Comparison of ENCODE assay signal across 8 mouse cellular contexts in genomic region chr15:6299554-6299953, GRCm38 (mm10). TPM values are rescaled to one million over a fixed set of nuclear protein-coding genes. Genes with fewer than 3 reads are reported as not detected.
DNase-seq lines count a peak whose midpoint lies in the region; ATAC-seq and TF ChIP-seq lines count a peak whose summit lies in the region.

Gene Dab2, plus strand, starts transcription at chr15:6299788.

- H3K9ac ChIP-seq in ES-E14 (ENCODE audit: insufficient read depth, low read depth, low read length, poor library complexity, severe bottlenecking) = no peak within 1 kb of the TSS
- H3K9ac ChIP-seq in intestine, embryonic 16.5 days (ENCODE audit: low read depth, low read length) = no peak within 1 kb of the TSS
- H3K9ac ChIP-seq in midbrain, embryonic 14.5 days (replicated peaks; ENCODE audit: low read length) = no peak within 1 kb of the TSS

- WGBS in intestine, embryonic 16.5 days = 88% methylated on average over 3 of the region's 3 CpGs
- WGBS in midbrain, embryonic 14.5 days = 64% methylated on average over 3 of the region's 3 CpGs

- TF ChIP-seq CTCF in C2C12 (IDR thresholded peaks at IDR 0.05; ENCODE audit: control insufficient read depth, insufficient read depth, insufficient read length) = no peak

- no peak within 1 kb of the TSS for H3ac ChIP-seq in C2C12 (ENCODE audit: control insufficient read depth, insufficient read length, low read depth)

- H3K27me3 ChIP-seq in C2C12 (ENCODE audit: control insufficient read depth, insufficient read depth, insufficient read length) = no peaks in the 10 kb centered on the region
- H3K27me3 ChIP-seq in intestine, embryonic 16.5 days (replicated peaks; ENCODE audit: control insufficient read depth, insufficient read depth, low read length) = no peaks in the 10 kb centered on the region
- no peaks in the 10 kb centered on the region for H3K27me3 ChIP-seq in midbrain, embryonic 14.5 days (ENCODE audit: control insufficient read depth, insufficient read depth, low read length)

- intact Hi-C loops in gastrocnemius, postnatal 14 days (cut with DNase I; ENCODE audit: low total_unique reads) = no loop called here

- H3K79me3 ChIP-seq in C2C12 (ENCODE audit: low read depth) = no peaks in the 10 kb centered on the region

- no peak for DNase-seq in ES-E14 (ENCODE audit: low read depth, low spot score)
- no peak for DNase-seq in gastrocnemius, postnatal 14 days
- DNase-seq in midbrain, embryonic 14.5 days = no peak
- DNase-seq in right cerebral cortex, postnatal 25 days = no peak
- DNase-seq in B cell, adult 2 months = no peak
- no peak for DNase-seq in thymus, postnatal 36 days

- no peak within 1 kb of the TSS for H3K27ac ChIP-seq in ES-E14 (ENCODE audit: insufficient read depth, low read depth, low read length, poor library complexity, severe bottlenecking)
- H3K27ac ChIP-seq in intestine, embryonic 16.5 days (ENCODE audit: low read length) = no peak within 1 kb of the TSS
- H3K27ac ChIP-seq in midbrain, embryonic 14.5 days (replicated peaks; ENCODE audit: low read depth, low read length) = no peak within 1 kb of the TSS

- H3K36me3 ChIP-seq in C2C12 (ENCODE audit: control insufficient read depth, insufficient read depth) = no peaks in the 10 kb centered on the region
- no peaks in the 10 kb centered on the region for H3K36me3 ChIP-seq in ES-E14 (ENCODE audit: control insufficient read depth, insufficient read depth, low read length, poor library complexity, severe bottlenecking)
- no peaks in the 10 kb centered on the region for H3K36me3 ChIP-seq in intestine, embryonic 16.5 days (ENCODE audit: control insufficient read depth, insufficient read depth, low read length)
- H3K36me3 ChIP-seq in midbrain, embryonic 14.5 days (ENCODE audit: control insufficient read depth, insufficient read depth, low read length) = no peaks in the 10 kb centered on the region

- H3K79me2 ChIP-seq in C2C12 (ENCODE audit: control insufficient read depth, insufficient read depth) = no peaks in the 10 kb centered on the region

- in situ Hi-C loops in ES-E14 (cut with MboI; ENCODE audit: low sequenced_read_pairs in 2 of 2, unreplicated experiment in 2 of 2) = no loop called here

- H3K4me3 ChIP-seq in C2C12 (ENCODE audit: insufficient read depth, poor library complexity, severe bottlenecking) (no peak within 1 kb of the TSS), ES-E14 (ENCODE audit: insufficient read depth in 1 of 2, low read depth in 1 of 2, low read length in 2 of 2, poor library complexity in 1 of 2, severe bottlenecking in 1 of 2) (no peak within 1 kb of the TSS)
- no peak within 1 kb of the TSS for H3K4me3 ChIP-seq in intestine, embryonic 16.5 days (ENCODE audit: low read length)
- no peak within 1 kb of the TSS for H3K4me3 ChIP-seq in midbrain, embryonic 14.5 days (replicated peaks; ENCODE audit: low read depth, low read length)

- H3K4me1 ChIP-seq in ES-E14 (ENCODE audit: control insufficient read depth in 2 of 2, insufficient read depth in 2 of 2, low read length in 2 of 2, poor library complexity in 1 of 2) = no peaks in the 10 kb centered on the region
- H3K4me1 ChIP-seq in intestine, embryonic 16.5 days (ENCODE audit: control insufficient read depth, insufficient read depth, low read length) = no peaks in the 10 kb centered on the region
- no peaks in the 10 kb centered on the region for H3K4me1 ChIP-seq in midbrain, embryonic 14.5 days (ENCODE audit: control insufficient read depth, insufficient read depth, low read length)

- H3K9me3 ChIP-seq in ES-E14 (ENCODE audit: control insufficient read depth, insufficient read depth, low read depth, low read length) = no peaks in the 10 kb centered on the region
- H3K9me3 ChIP-seq in intestine, embryonic 16.5 days (ENCODE audit: control insufficient read depth, low read length) = no peaks in the 10 kb centered on the region
- H3K9me3 ChIP-seq in midbrain, embryonic 14.5 days (ENCODE audit: control insufficient read depth, low read length) = no peaks in the 10 kb centered on the region

- H3K4me2 ChIP-seq in intestine, embryonic 16.5 days (ENCODE audit: low read depth, low read length) = no peak within 1 kb of the TSS
- no peak within 1 kb of the TSS for H3K4me2 ChIP-seq in midbrain, embryonic 14.5 days (ENCODE audit: low read length)

- ATAC-seq in intestine, embryonic 16.5 days = no peak
- no peak for ATAC-seq in midbrain, embryonic 14.5 days (ENCODE audit: low FRiP score, low TSS enrichment)

TF ChIP-seq in C2C12, 6 proteins besides CTCF, POLR2A, EP300 and RAD21:
- TF ChIP-seq MAX (IDR thresholded peaks at IDR 0.05) (no peak), FOSL1 (IDR thresholded peaks at IDR 0.05; ENCODE audit: insufficient read depth, low read length, poor library complexity, severe bottlenecking) (no peak)

TF ChIP-seq in ES-E14, 5 proteins besides CTCF, POLR2A, EP300 and RAD21:
- TF ChIP-seq CHD2 (IDR thresholded peaks at IDR 0.05; ENCODE audit: low read depth, low read length) (no peak), MAFK (IDR thresholded peaks at IDR 0.05; ENCODE audit: insufficient read depth, low read depth, low read length) (no peak), HCFC1 (IDR thresholded peaks at IDR 0.05; ENCODE audit: borderline replicate concordance, insufficient read depth, low read length) (no peak), ZC3H11A (IDR thresholded peaks at IDR 0.05; ENCODE audit: borderline replicate concordance, low read depth, low read length) (no peak), ZNF384 (IDR thresholded peaks at IDR 0.05; ENCODE audit: low read depth, low read length) (no peak)

RNA-seq across cellular contexts. Expression of gene Dab2, which starts in this region (rescaled TPM):
- 31.3 TPM for polyA plus RNA-seq in C2C12 (2012; fragmentation: generic; extraction: Trizol)
- 2.3 and 11.5 TPM in 2 replicates for total RNA-seq in ES-E14 (2012; rRNA removed)
- 10 to 100 TPM; 19.5 to 31.1 TPM for total RNA-seq in gastrocnemius, postnatal 14 days (2021)
- 55.5 and 73.7 TPM in 2 replicates for polyA plus RNA-seq in intestine, embryonic 16.5 days (2015; fragmentation: Nextera tagmentation; extraction: Ambion mirVana)
- polyA plus RNA-seq in midbrain, embryonic 14.5 days (2014; fragmentation: Nextera tagmentation; extraction: Ambion mirVana) = 3.9 and 26.2 TPM in 2 replicates
